Mouse (Mus musculus): Measurements from ENCODE around the gene Foxo6.

Foxo6 gene

DNA sequence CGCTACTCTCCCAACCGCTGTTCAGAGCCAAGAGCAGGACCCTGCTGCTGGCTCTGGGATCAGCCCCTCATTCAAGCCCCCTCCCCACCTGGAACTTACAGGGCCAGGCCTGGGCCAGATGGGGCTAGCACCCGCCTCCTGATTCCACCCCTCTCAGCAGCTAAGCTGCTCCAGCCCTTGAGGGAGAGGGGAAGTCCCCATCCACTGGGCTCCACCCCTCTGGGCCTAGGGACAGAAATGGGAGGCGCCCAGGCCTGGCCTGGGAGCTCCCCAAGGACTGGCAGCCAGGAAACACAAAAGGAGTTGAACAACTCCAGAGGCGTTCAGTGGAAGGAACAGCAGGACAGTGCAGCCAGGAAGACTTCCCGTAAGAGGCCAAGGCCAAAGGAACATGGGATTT, 4.0 kb downstream of the Foxo6 start:
- DNase-seq: peak; percentile 77

DNA sequence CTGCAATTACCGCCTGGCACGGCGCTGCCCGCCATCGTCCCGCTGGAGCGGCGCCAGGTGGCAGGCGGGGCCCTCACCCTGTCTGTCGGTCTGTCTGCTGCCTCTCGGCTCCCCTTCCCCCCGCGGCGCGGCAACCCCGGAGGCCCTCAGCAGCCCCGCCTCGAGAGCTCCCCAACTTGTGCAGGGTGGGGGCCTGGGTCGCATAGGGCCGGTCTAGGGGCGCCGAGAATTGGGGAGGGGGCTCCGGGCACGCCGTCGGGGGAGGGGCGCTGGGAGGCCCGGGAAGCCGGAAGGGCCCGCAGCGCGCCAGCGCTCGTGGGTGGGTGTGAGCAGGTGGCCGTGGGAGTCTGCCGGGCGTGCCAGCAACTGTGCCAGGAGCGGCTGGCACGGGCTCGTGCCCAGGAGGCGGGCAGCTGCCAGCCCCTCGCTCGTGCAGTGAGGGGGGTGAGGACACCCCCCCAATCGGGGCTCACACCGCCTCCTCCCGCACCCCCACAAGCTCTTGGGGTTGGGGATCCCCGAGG, 4.5 kb downstream of the Foxo6 start:
- DNase-seq: no peak

DNA sequence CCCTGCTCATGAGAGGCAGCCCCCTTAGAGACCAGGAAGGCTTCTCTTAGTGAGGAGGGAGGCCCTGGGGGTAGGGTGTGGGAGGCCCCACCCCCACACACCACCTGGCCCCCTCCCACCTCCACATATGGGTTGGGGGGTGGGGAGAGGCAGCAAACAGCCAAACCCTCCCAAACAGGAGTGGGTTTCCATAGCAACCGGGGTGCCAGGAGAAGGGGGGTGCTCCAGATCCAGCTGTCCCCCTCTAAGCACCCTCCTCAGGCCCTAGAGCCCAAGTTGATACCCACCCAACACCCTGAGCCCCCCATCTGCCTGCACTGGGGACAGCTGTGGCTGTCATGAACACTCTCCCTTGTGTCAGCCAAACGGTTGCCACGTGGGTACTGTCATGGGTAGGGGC, 6.1 kb downstream of the Foxo6 start:
- no peak for DNase-seq

DNA sequence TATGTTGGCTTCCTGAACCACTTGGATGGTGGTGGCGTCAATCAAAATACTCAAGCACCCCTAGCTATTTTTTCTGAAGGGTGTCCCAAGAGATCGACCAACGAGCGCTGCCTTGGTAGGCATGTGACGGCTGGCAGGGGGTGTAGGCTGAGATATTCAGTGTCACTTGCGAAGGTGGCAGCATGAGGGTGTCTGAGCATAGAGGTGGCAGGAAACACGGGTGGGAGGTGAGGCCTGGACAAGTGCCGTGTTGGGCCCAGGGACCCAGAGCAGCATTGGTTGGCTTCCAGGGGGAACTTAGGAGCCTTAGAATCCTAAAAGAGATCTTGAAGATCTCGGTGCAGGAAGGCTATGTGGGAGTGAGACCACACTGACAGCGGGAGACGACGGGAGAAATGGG, 6.7 kb downstream of the Foxo6 start:
- DNase-seq: no peak

DNA sequence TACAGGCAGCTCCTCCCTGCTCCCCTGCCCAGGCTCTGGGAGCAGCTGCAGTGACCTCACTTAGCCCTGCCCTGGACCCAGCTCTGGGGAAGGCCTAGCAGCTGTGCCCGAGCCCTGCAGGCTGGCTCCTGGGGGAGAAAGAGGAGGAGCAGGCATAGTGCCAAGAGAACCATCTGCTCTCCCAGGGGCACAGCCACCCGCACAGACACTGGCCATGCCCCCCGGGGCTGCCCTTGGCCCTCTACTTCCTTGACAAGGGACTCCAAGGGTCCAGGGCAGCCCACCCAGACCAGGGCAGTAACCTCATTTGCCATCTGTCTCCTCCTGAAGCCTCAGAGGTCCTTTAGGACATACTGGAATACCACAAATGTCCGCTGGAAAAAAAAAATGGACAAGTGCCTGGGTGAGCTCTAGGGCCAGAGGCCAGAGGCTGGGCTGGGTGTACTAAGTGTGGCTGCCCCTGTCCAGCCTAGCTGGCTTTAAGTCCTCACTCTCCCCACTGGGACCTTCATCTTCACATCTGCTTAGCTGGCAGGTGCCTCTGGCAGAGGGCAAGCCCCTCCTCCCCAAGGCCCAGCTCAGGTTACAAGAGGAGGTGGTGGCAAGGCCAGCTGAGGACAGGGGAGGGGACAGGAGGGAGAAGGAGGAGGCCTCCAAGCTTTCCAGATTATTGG, 9.8 kb downstream of the Foxo6 start:
- DNase-seq: peak; percentile 58

DNA sequence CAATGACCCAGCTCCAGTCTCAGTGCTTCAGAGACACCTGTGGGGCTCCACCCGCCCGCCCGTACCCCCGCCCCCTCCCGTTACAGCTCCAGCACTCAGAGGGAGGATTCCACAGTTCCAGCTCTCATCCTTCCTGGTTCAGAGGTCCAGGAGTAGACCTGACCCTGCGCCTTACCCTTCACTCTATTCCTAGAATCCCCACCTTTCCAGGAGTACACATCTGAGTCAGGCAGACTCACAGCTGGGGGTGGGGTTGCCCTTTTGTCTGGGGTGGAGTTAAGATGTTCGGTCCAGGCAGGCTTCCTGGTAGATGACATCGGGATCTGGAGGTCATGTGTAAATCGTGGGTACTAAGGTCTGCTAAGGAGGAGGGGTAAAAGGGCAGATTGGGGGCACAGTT, 11.7 kb downstream of the Foxo6 start:
- no peak for DNase-seq

DNA sequence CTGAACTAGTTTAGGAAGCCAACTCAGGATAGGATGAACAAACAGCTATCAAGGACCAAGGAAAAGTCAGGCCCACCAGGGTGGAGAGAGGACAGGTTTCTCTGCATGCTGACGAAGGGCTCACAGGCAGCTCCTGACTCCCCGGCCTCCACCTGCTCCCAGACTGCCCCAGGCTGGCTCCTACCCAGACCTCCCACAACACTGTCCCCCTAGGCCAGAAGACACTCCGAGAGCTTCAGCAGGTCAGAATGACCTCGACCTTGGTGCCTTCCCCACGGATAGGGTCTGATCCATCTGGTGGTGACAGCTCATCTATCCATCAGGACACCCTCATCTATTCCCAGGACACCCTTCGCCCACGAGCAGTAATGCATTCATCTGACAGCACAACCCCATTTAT, 13.6 kb downstream of the Foxo6 start:
- no peak for DNase-seq

DNA sequence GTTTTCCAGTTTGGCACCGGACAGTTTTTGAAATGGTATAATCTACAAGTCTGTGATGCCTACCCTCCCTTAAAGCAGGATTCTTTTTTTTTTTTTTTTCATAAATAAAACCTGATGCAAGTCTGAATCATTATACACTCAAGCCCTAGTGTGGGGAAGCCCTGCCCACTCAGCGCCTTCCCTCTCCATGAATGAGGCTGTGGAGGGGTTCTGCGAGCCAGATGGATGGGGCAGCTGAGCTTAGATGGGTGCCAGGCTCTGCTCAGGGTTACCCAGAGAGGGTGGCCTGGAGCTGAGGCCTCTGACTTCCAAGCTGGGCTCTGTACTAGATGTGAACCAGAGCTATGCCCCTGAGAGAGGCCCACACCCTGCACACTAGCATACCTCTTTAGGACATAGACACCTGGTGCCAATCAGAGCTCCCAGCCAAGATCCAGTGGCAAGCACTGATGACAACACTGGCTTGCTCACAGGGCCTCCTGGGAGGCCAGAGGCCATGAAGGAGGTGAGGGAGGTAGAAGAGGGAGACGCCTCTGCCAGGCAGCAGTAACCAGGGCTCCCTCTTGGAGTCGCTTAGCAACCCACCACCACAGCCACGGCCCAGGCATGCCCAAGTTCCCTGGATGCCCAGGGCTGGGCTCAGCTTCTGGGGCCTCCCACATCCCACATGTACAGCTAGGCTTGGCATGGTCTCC, 15.1 kb downstream of the Foxo6 start:
- DNase-seq: no peak

DNA sequence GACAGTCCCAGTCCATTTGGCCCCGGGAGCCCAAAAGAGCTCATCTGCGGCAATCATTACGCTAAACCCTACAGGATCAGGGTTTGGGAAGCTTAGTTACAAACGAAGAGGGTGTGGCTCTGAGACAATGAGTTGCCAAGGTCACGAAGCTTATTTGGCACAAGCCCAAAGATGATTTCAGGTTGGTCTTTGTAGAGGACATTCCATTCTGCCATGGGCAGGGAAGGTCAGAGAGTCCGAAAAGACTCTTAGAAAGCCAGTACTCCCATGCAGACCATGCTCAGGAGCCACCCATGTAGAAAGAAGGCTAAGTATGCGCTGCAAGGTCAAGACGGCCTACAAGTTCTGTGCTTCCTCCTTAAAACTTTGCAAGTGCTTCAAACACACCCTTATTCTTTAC, 15.9 kb downstream of the Foxo6 start:
- DNase-seq: no peak

DNA sequence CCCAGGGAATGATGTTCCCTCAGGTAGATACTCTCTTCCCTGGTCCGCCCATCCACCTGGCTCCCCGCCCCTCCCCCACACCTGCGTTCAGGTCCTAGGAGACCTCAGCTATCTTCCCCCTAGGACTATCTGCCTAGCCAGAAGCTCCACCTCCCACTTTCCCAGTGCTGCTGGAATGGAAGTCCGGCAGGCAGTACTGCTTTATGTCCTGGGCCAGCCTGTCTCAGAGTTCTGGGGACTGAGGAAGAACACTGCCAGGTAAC, 16.3 kb downstream of the Foxo6 start:
- DNase-seq: no peak

DNA sequence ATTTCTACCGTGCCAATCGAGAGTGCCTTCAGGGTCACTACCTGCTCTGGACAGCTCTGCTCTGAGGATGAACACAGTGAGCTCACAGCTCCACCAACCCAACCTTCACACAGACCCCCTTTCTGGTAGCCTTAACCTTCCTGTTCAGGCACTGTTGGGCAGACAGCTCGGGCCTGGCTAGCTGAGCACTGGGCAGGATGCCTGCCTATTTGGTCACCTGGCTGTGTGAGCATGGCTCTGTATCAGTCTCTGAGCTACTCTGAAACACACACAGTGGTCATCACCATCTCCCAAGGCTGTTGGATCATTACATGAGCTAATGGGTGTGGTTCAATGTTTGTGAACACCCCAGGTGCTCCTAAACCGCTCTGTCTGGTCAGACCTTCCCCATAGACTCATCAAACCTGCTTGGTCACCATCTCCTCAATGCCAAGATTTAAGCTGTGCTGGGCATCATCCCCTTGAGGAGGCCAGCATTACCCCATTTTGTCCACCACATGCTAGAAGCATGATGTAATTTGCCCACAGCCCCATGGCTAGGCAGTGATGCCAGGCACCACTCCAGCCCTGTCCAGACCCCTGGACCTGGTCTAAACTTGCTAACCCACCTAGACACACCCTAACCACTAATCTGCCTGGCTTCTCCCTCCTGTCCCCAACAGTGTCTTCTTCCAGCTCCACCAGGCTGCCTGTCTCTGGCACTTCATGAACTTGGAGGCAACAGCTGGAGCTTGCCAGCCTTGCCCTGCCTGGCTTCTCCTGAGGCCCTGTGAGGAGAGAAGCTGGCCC, 16.8 kb downstream of the Foxo6 start:
- DNase-seq: no peak

DNA sequence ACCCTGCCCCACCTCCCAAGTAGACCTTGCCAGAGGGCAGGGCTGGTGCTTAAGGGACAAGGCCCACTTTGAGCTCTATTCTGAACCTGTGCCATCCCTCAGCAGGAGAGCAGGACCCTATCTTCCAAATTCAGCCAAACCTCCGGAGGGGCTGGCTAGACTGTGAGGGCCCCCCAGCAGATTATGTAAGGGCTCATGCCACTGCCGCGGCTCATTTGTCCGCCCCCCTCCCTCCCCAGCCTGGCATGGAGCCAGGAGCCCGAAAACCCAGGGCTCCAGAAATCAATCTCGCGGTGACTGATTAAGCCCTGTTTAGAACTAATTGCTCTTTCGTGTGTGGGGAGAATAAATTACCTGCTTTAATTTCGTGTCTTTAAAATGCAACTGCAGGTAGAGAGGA, 17.7 kb downstream of the Foxo6 start:
- DNase-seq: no peak

DNA sequence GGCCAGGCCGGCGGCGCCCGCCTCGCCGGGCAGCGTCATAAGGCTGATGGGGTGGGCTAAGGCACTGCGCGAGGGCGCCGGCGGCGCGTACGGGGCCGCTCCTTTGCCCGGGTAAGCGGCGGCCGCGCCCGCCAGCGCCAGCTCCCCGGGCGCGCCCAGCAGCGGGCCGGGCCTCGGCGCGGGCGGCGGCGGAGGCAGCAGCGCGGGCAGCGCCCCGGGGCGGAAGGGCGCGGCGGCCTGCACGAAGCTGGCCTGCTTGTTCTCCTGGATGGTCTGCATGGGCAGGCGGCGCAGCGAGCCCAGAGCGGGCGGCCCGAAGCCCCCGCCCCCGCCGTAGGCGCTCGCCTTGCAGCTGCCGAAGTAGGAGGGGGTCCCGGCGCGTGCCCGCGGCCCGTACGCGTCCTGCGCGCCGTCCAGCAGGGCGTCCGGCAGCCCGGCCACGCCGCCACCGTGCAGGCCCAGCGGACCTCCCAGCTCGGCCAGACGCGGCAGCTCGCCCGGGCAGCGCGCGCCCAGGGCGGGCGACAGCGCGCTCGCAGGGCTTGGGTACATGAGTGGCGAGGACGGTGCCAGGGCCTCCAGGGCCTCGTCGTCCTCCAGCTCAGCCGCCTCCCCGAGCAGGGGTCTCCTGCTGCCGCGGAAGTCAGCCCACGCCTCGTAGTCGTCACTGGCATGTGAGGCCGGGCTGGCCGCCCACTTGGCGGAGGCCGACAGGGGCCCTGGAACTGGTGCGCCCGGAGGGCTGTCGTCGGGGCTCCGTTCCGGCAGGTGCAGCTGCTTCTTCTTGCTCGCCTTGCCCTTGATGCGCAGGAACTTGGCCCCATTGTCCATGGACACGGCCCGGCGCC, 18.7 kb downstream of the Foxo6 start:
- no peak for DNase-seq

DNA sequence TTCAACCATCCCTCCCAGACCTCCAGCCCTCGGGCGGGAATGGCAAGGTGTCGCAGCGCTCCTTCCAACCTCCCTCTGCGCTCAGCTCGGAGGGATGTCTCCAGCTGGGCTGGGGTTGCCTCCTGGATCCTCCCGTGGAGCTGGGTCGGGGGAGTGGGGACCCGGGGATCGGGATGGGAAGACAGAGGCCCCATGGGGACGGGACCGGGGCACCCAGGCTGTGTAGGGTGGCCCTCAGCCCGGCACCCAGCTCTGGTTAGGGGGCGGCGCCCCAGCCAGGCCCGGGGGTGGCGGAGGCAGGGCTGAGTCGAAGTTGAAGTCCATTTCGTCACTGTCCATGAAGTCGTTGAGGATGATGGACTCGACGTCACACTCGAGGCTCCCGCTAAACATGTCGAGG, 19.5 kb downstream of the Foxo6 start:
- no peak for DNase-seq

DNA sequence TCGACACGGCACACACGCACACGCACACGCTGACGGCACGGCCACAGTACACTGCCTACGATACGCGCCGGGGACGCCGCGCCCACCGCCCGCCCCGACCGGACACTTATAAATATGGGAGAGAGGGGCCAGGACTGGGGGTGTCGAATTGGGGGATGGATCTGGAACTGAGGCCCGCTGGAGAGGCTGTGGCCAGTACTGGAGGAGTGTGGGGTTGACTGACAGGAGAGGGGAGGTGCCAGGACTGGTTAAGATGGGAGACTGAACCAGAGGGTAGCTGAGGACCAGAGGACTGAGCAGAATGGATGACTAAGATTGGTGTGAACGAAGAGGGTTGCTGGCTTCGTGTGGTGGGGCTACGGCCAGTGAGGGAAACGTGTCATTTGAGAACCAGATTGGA, 20.0 kb downstream of the Foxo6 start:
- DNase-seq: no peak

DNA sequence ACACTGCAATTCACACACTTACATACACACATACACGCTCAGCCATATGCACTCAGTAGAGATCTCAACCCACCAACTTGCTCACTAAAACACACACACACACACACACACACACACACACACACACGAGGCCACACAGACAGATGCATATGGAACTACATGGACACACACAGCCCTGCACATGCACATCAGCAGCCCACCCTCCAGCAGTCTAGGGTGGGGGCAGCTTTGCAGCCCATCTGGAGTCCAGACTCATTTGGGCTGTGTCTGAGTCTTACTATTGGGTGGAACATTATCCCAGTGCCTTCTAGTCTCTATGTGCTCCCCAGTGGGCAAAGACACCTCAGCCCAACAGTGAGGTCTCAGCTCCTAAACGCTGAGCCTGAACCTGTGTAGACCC, 23.0 kb downstream of the Foxo6 start:
- DNase-seq: no peak

DNA sequence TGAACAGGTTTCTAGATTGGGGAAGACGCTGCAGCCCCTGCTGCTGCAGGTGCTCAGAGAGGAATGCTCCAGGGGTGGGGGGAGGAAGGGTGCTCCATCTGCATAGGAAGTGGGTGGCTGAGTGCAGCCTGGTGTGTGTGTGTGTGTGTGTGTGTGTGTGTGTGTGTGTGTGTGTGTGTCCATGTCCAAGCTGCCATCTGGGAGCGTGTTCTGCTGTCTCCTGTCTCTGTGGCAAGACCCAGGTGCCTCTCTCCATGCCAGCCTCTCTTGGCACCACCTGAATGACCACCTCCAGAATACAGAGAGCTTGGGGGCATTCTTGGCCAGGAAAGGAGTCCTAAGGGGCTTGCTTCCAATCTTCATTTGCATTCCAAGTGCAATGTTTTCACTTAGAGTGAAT, 24.4 kb downstream of the Foxo6 start:
- DNase-seq: no peak

DNA sequence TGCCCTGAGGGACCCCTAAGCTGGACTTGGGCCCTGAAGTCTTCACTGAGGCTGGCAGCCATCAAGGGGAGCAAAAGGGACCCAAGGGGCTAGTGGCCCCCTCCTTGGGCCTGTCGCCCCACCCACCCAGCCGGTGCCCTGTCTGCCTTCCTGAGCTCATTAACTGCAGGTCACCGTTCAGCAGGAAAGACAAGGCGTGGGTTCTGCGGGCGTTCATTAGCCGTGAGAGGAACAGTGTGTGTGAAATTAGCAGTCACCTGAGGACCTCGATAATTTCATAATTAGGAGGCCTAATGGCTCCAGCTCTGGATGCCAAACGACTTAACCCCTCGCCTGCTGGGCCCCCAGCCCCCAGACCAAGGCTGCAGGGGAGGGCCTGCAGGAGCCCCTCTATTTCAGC, 24.9 kb downstream of the Foxo6 start:
- DNase-seq: no peak

DNA sequence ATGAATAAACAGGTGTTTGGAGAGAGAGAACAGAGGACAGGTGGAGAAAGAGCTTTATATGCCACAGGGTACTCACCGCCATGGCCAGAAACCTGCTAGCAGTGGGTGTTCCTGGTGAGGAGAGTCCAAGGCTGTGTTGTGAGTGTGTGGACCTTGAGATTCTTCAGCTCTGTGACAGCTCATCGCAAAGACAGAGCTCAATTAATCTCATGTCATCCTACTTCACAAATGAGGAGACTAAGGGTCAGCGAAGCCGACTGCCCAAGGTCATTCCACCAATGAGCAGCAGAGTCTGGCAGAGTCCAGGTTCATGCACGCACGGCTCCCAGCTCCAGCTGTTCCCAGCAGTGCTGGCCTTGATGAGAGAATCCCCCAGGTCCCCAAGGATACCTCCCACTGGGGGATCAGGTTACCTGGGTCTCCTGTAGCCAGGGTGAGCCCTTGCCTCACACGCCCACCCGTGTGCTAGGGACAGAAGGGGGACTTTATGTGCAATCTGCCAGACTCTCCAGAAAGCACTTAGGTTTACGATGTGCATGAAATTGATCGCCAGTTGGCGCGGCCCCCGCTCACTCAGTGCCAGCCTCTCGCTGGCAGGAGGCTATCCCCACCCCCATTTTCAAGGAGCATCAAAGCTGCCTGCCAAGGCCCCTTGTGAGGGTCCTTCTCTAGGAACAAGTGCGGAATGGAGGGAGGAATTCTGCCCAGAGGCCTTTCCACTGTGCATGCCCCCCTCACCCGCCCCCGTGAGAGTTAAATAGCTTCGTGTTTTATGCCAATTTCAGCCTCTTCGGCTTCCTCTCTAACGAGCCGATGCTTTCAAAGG, 27.6 kb downstream of the Foxo6 start:
- DNase-seq: no peak

DNA sequence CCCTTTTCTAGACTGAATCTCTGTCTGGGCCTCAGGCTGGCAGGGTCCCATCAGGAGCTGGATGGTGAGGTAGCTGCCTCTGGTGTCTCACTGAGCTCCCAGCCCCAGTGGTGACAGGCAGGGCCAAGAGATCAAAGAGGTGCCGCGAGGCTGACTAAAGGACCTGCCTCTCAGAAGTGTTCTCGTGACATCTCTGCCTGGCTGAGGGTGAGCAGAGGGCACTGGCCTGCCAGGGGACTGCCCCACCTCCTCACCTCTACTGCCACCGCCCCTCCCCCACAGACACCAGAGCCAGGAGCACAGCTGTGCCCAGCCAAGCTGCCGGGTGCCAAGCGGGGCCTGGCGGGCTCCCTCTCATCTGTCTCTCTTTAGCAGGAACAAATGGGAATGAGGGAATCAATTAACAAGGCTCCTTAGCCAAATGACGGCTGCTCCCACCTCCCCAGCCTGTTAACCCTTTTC, 38.3 kb downstream of the Foxo6 start:
- DNase-seq: peak; percentile 43

DNA sequence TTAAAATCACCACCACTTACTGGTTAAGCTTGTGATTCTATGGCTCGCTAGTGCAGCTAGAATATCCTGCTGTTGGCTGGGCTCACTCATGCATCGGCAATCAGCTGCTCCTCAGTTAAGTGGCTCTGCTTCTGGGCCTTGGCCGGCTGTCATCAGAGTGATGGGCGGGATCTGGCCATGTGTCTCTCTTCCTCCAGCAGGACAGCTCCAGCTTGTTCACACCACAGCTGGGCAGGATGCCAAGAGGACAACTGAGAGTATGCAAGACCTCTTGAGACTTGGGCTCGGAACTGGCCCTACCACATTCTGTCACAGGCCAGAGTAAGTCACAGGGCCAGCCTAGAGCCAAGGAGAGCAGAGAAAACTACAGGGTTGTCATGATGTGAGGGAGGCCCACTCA, 39.7 kb downstream of the Foxo6 start:
- DNase-seq: peak; percentile 40

DNA sequence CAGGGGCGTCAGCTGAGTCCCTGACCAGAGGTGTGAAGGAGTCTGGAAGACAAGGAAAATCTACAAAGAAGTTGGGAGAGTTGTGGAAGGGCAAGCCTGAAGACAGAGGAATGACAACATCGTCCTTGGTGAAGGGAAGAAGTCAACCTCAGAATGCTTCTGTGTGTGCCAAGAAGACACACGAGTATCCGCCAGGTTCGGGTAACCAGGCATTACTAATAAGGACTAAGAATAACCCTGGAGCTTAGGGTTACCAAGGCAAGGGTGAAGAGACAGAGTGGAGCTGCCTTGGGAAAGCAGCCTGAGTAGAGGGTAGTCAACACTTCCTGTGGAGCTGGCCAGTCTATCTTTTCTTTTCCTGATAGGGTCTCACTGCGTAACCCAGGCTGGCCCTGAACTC, 41.1 kb downstream of the Foxo6 start:
- DNase-seq: no peak
